ENCODE assay signal across 13 mouse cellular contexts in genomic region chr17:6835333-6835916, GRCm38 (mm10). TPM values are rescaled to one million over a fixed set of nuclear protein-coding genes. Genes with fewer than 3 reads are reported as not detected.
A peak's percentile ranks its signal among the peaks of the same experiment; 100 is the strongest.
DNase-seq lines count a peak whose midpoint lies in the region.
"Had no signal": no experiment of that assay in that cellular context is flagged by ENCODE, and none has a peak within 500 bp of the region (broad histone marks: within the 10 kb centered on the region; RNA-seq: fewer than 3 reads in every experiment).

No protein-coding gene starts in this region.

- WGBS in forebrain, embryonic 10.5 days = 69% methylated on average over 7 of the region's 7 CpGs

- DNase-seq in adrenal gland, adult 2 months = peak; percentile 33
- DNase-seq in adrenal gland, postnatal 25 days = no peak
- peak; percentile 81 for DNase-seq in 3134 (ENCODE audit: extremely low read depth, insufficient read length, low spot score)
- DNase-seq in fibroblast of lung, adult 2 months (ENCODE audit: low read depth) = peak; percentile 70
- peak; percentile 86 for DNase-seq in lung, postnatal 10 days
- DNase-seq in thymus, postnatal 14 days = no peak
- no peak for DNase-seq in forebrain, embryonic 10.5 days (ENCODE audit: extremely low spot score, low spot score)
- no peak for DNase-seq in cerebellum, adult 9-11 months
- DNase-seq: cerebellum, postnatal 25 days; liver, embryonic 13.5 days; right cerebral cortex, postnatal 25 days had no signal

- no peaks in the 10 kb centered on the region for H3K36me3 ChIP-seq in forebrain, embryonic 10.5 days (replicated peaks)
- H3K36me3 ChIP-seq: forebrain, embryonic 15.5 days; hindbrain, embryonic 10.5 days; liver, embryonic 13.5 days had no signal

- H3K27me3 ChIP-seq in forebrain, embryonic 10.5 days (ENCODE audit: poor library complexity, severe bottlenecking) = no peaks in the 10 kb centered on the region
- H3K27me3 ChIP-seq: liver, embryonic 13.5 days had no signal

- H3K4me3 ChIP-seq in forebrain, embryonic 10.5 days = no peak overlapping the region
- H3K4me3 ChIP-seq: forebrain, embryonic 15.5 days; hindbrain, embryonic 10.5 days; liver, embryonic 13.5 days had no signal

- H3K9me3 ChIP-seq in forebrain, embryonic 10.5 days = no peaks in the 10 kb centered on the region
- H3K9me3 ChIP-seq: forebrain, embryonic 15.5 days; hindbrain, embryonic 10.5 days; liver, embryonic 13.5 days had no signal

- no peak overlapping the region for H3K27ac ChIP-seq in forebrain, embryonic 10.5 days
- H3K27ac ChIP-seq: forebrain, embryonic 15.5 days; hindbrain, embryonic 10.5 days; liver, embryonic 13.5 days had no signal

- H3K4me1 ChIP-seq in forebrain, embryonic 10.5 days = no peaks in the 10 kb centered on the region
- H3K4me1 ChIP-seq: forebrain, embryonic 15.5 days; hindbrain, embryonic 10.5 days; liver, embryonic 13.5 days had no signal

RNA-seq across cellular contexts. Expression of gene Ezr, which starts 52.8 kb away (rescaled TPM):
- 10 to 100 TPM; 23.2 to 27.3 TPM for total RNA-seq in adrenal gland, adult 2 months (2021)
- 5.6 and 6.2 TPM in 2 replicates for polyA plus RNA-seq in adrenal gland, adult 2 months (2012; rRNA removed)
- 17.9 and 29.0 TPM in 2 replicates for total RNA-seq in adrenal gland, postnatal 25 days (2021)
- 103 and 116 TPM in 2 replicates for polyA plus RNA-seq in forebrain, embryonic 10.5 days (2016; fragmentation: Nextera tagmentation; extraction: Ambion mirVana)

Comparison
In these comparisons a context has a peak if more than half of its experiments do, and no peak if none do; other contexts are left out.
1. DNase-seq: peak in adrenal gland, adult 2 months (single experiment), 3134 (single experiment), fibroblast of lung, adult 2 months (single experiment) and lung, postnatal 10 days (single experiment); none in adrenal gland, postnatal 25 days (single experiment), thymus, postnatal 14 days (single experiment), forebrain, embryonic 10.5 days (single experiment) and cerebellum, adult 9-11 months (single experiment).